Mouse (Mus musculus): ENCODE results near the gene Rnf43.

DNA sequence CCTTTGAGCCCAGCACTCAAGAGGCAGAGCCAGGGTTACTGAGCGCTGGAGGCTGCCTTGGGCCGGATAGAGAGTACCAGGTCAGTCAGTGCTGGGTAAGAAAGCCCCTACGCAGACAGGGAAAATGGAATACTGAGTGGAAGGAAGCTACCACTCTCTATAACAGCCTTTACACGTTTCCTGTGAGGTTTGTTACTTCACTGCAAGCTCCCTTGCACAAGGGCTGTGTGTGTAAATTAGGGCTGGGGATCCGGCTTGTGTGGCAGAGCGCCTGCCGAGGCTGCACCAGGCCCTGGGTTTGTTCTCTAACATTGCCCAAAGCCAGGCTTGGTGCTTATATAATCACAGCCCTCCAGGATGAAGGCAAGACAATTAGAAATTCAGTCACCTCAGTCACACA is 57.0 kb downstream of the Rnf43 start:
- TF ChIP-seq CTCF (IDR thresholded peaks at IDR 0.05; ENCODE audit: extremely low read depth, insufficient read length, insufficient replicate concordance, low read depth, low read length) = no peak
- TF ChIP-seq POLR2A (IDR thresholded peaks at IDR 0.05; ENCODE audit: low read depth, low read length) = no peak
